Mouse (Mus musculus): ENCODE results near the gene Ubqln4.

Ubqln4 gene

GRCm38 (mm10) chr3:88542486-88542885 lies 11.1 kb upstream of the Ubqln4 start:
- no peak for DNase-seq (ENCODE audit: low read depth, low spot score)

GRCm38 (mm10) chr3:88543174-88543573 lies 10.4 kb upstream of the Ubqln4 start:
- no peak for DNase-seq (ENCODE audit: low read depth, low spot score)

GRCm38 (mm10) chr3:88543651-88544410 lies 9.7 kb upstream of the Ubqln4 start:
- DNase-seq (ENCODE audit: low read depth, low spot score), result no peak

- no peak for DNase-seq (ENCODE audit: low read depth, low spot score)
Measured at GRCm38 (mm10) chr3:88544514-88544913, 9.0 kb upstream of the Ubqln4 start.

GRCm38 (mm10) chr3:88544955-88545591 lies 8.5 kb upstream of the Ubqln4 start:
- DNase-seq (ENCODE audit: low read depth, low spot score), result no peak

- DNase-seq (ENCODE audit: low read depth, low spot score), result no peak
Measured at GRCm38 (mm10) chr3:88546674-88547418, 6.7 kb upstream of the Ubqln4 start.

- DNase-seq (ENCODE audit: low read depth, low spot score), result no peak
Measured at GRCm38 (mm10) chr3:88548180-88548917, 5.2 kb upstream of the Ubqln4 start, which contains the start of gene Rab25. Gene Rab25, minus strand, starts transcription at chr3:88548300.

- no peak for DNase-seq (ENCODE audit: low read depth, low spot score)
Measured at GRCm38 (mm10) chr3:88551586-88551985, 2.0 kb upstream of the Ubqln4 start.

GRCm38 (mm10) chr3:88552082-88552645 lies 1.4 kb upstream of the Ubqln4 start:
- DNase-seq (ENCODE audit: low read depth, low spot score), result no peak

- DNase-seq (ENCODE audit: low read depth, low spot score), result peak; percentile 91
Measured at GRCm38 (mm10) chr3:88552676-88553524, 658 bp upstream of the Ubqln4 start, which contains the start of gene Lamtor2. Gene Lamtor2, minus strand, starts transcription at chr3:88553074.

- peak; percentile 34 for DNase-seq (ENCODE audit: low read depth, low spot score)
Measured at GRCm38 (mm10) chr3:88553880-88554586, 475 bp downstream of the Ubqln4 start.

- no peak for DNase-seq (ENCODE audit: low read depth, low spot score)
Measured at GRCm38 (mm10) chr3:88555069-88555605, 1.6 kb downstream of the Ubqln4 start.

- no peak for DNase-seq (ENCODE audit: low read depth, low spot score)
Measured at GRCm38 (mm10) chr3:88555731-88556130, 2.2 kb downstream of the Ubqln4 start.

- DNase-seq (ENCODE audit: low read depth, low spot score), result no peak
Measured at GRCm38 (mm10) chr3:88556616-88557015, 3.1 kb downstream of the Ubqln4 start.

GRCm38 (mm10) chr3:88559596-88559995 lies 6.0 kb downstream of the Ubqln4 start:
- DNase-seq (ENCODE audit: low read depth, low spot score), result no peak

GRCm38 (mm10) chr3:88561989-88562388 lies 8.4 kb downstream of the Ubqln4 start:
- no peak for DNase-seq (ENCODE audit: low read depth, low spot score)

- no peak for DNase-seq (ENCODE audit: low read depth, low spot score)
Measured at GRCm38 (mm10) chr3:88563442-88563841, 9.9 kb downstream of the Ubqln4 start.

- DNase-seq (ENCODE audit: low read depth, low spot score), result no peak
Measured at GRCm38 (mm10) chr3:88563966-88564365, 10.4 kb downstream of the Ubqln4 start.

GRCm38 (mm10) chr3:88566116-88566515 lies 12.6 kb downstream of the Ubqln4 start:
- no peak for DNase-seq (ENCODE audit: low read depth, low spot score)

Measured in c-Kit-negative CD71-positive TER-119-positive erythroid progenitor cells, embryonic 14.5 days (primary cell).